Mouse (Mus musculus) ZHBTc4 (cell line): ENCODE measurements around the gene Rab13.
A peak's percentile ranks its signal among the peaks of the same experiment; 100 is the strongest.

Experiments used
- DNase-seq: peaks from one replicate; pipeline ENCODE4 v3.0.0-alpha.2; 2011; ENCODE audit warnings: low read depth, low spot score

Gene Rab13

GRCm38 (mm10) chr3:90213377-90213866 lies at the start of gene Rab13, which contains the start of gene Rps27:
Gene Rab13 (plus strand): TSS chr3:90213695.
Gene Rps27 (minus strand): TSS chr3:90213651.
- peak; percentile 95 for DNase-seq

GRCm38 (mm10) chr3:90179566-90179965 lies 33.9 kb upstream of the Rab13 start:
- DNase-seq: no peak

GRCm38 (mm10) chr3:90183581-90183980 lies 29.9 kb upstream of the Rab13 start:
- DNase-seq: no peak

- peak; percentile 26 for DNase-seq
Observed at GRCm38 (mm10) chr3:90190859-90191510, 22.5 kb upstream of the Rab13 start.

- DNase-seq: no peak
Observed at GRCm38 (mm10) chr3:90194759-90195158, 18.7 kb upstream of the Rab13 start.

GRCm38 (mm10) chr3:90195644-90196043 lies 17.9 kb upstream of the Rab13 start:
- DNase-seq: no peak

- DNase-seq: no peak
Observed at GRCm38 (mm10) chr3:90197548-90197947, 15.9 kb upstream of the Rab13 start.

- no peak for DNase-seq
Observed at GRCm38 (mm10) chr3:90202884-90203283, 10.6 kb upstream of the Rab13 start.

GRCm38 (mm10) chr3:90203619-90204018 lies 9.9 kb upstream of the Rab13 start:
- no peak for DNase-seq

- no peak for DNase-seq
Observed at GRCm38 (mm10) chr3:90204582-90204981, 8.9 kb upstream of the Rab13 start.

GRCm38 (mm10) chr3:90208662-90209061 lies 4.8 kb upstream of the Rab13 start:
- DNase-seq: peak; percentile 57

- DNase-seq: peak; percentile 52
Observed at GRCm38 (mm10) chr3:90209908-90210566, 3.5 kb upstream of the Rab13 start.

- peak; percentile 46 for DNase-seq
Observed at GRCm38 (mm10) chr3:90211475-90212398, 1.8 kb upstream of the Rab13 start.

GRCm38 (mm10) chr3:90212723-90213122 lies 772 bp upstream of the Rab13 start:
- no peak for DNase-seq

- DNase-seq: peak; percentile 28
Observed at GRCm38 (mm10) chr3:90213956-90214684, 625 bp downstream of the Rab13 start.

- DNase-seq: peak; percentile 37
Observed at GRCm38 (mm10) chr3:90215825-90216380, 2.4 kb downstream of the Rab13 start.

- DNase-seq: peak; percentile 67
Observed at GRCm38 (mm10) chr3:90220088-90220487, 6.6 kb downstream of the Rab13 start.

GRCm38 (mm10) chr3:90220531-90220951 lies 7.0 kb downstream of the Rab13 start:
- peak; percentile 59 for DNase-seq

- no peak for DNase-seq
Observed at GRCm38 (mm10) chr3:90221123-90221522, 7.6 kb downstream of the Rab13 start.

- DNase-seq: no peak
Observed at GRCm38 (mm10) chr3:90222455-90222854, 9.0 kb downstream of the Rab13 start.

- DNase-seq: no peak
Observed at GRCm38 (mm10) chr3:90222941-90223340, 9.4 kb downstream of the Rab13 start.
